Comparison of ENCODE assay signal across 7 mouse cellular contexts in genomic region chr12:24651642-24652342, GRCm38 (mm10). TPM values are rescaled to one million over a fixed set of nuclear protein-coding genes. Genes with fewer than 3 reads are reported as not detected.
DNase-seq lines count a peak whose midpoint lies in the region; ATAC-seq lines count a peak whose summit lies in the region.

No protein-coding gene starts in this region.

- DNase-seq in adrenal gland, postnatal 10 days = peak; percentile 98
- peak; percentile 96 for DNase-seq in embryonic facial prominence, embryonic 10.5 days (ENCODE audit: low spot score)
- DNase-seq in kidney, adult 11 months = peak; percentile 97
- peak; percentile 96 for DNase-seq in limb, embryonic 10.5 days (ENCODE audit: low spot score)
- DNase-seq in spleen, adult 12 weeks (ENCODE audit: low spot score) = peak; percentile 94

- peak; percentile 66 for ATAC-seq in granulocyte monocyte progenitor cell, adult 5-6 weeks (replicated peaks; ENCODE audit: poor library complexity, severe bottlenecking)
- peak; percentile 79 for ATAC-seq in midbrain, embryonic 13.5 days

- peak overlapping the region; percentile 68 for H3K4me2 ChIP-seq in midbrain, embryonic 13.5 days (replicated peaks)

- WGBS in embryonic facial prominence, embryonic 10.5 days = 1% methylated on average over 36 of the region's 36 CpGs
- under 1% methylated on average over 36 of the region's 36 CpGs for WGBS in limb, embryonic 10.5 days
- 2% methylated on average over 36 of the region's 36 CpGs for WGBS in midbrain, embryonic 13.5 days

- H3K27ac ChIP-seq in embryonic facial prominence, embryonic 10.5 days (replicated peaks) = peak overlapping the region; percentile 99
- peak overlapping the region; percentile 99 for H3K27ac ChIP-seq in limb, embryonic 10.5 days
- H3K27ac ChIP-seq in midbrain, embryonic 13.5 days = peak overlapping the region; percentile 94

- H3K4me3 ChIP-seq in embryonic facial prominence, embryonic 10.5 days = peak overlapping the region; percentile 92
- H3K4me3 ChIP-seq in limb, embryonic 10.5 days = peak overlapping the region; percentile 94
- peak overlapping the region; percentile 70 for H3K4me3 ChIP-seq in midbrain, embryonic 13.5 days (replicated peaks)

- H3K36me3 ChIP-seq in embryonic facial prominence, embryonic 10.5 days (replicated peaks) = peaks cover 36% of the 10 kb centered on the region
- peaks cover 35% of the 10 kb centered on the region for H3K36me3 ChIP-seq in limb, embryonic 10.5 days
- H3K36me3 ChIP-seq in midbrain, embryonic 13.5 days = peaks cover 24% of the 10 kb centered on the region

- peaks cover 29% of the 10 kb centered on the region for H3K4me1 ChIP-seq in embryonic facial prominence, embryonic 10.5 days
- H3K4me1 ChIP-seq in limb, embryonic 10.5 days = peaks cover 24% of the 10 kb centered on the region
- H3K4me1 ChIP-seq in midbrain, embryonic 13.5 days (replicated peaks) = peaks cover 42% of the 10 kb centered on the region

- peaks cover 12% of the 10 kb centered on the region; the same call in 1 of the 2 replicates for H3K27me3 ChIP-seq in embryonic facial prominence, embryonic 10.5 days (replicated peaks; ENCODE audit: low read depth, poor library complexity, severe bottlenecking)
- no peaks in the 10 kb centered on the region for H3K27me3 ChIP-seq in limb, embryonic 10.5 days (ENCODE audit: low read depth, poor library complexity, severe bottlenecking)
- H3K27me3 ChIP-seq in midbrain, embryonic 13.5 days = peaks cover 8% of the 10 kb centered on the region; the same call in 1 of the 2 replicates

- peak overlapping the region; percentile 88 for H3K9ac ChIP-seq in midbrain, embryonic 13.5 days (replicated peaks)

- no peaks in the 10 kb centered on the region for H3K9me3 ChIP-seq in embryonic facial prominence, embryonic 10.5 days
- no peaks in the 10 kb centered on the region for H3K9me3 ChIP-seq in limb, embryonic 10.5 days (replicated peaks)
- no peaks in the 10 kb centered on the region for H3K9me3 ChIP-seq in midbrain, embryonic 13.5 days

RNA-seq across cellular contexts. Expression of gene Klf11, which starts 0.7 kb away (rescaled TPM):
- total RNA-seq in adrenal gland, postnatal 10 days (2021) = 10 to 100 TPM; 20.5 to 21.4 TPM
- 10.3 and 10.5 TPM in 2 replicates for polyA plus RNA-seq in embryonic facial prominence, embryonic 10.5 days (2016; fragmentation: Nextera tagmentation; extraction: Ambion mirVana)
- total RNA-seq in granulocyte monocyte progenitor cell, adult 5-6 weeks (2014; fragmentation: Nextera tagmentation) = 7.1 and 13.2 TPM in 2 replicates
- 10.0 and 12.7 TPM in 2 replicates for total RNA-seq in granulocyte monocyte progenitor cell, adult 5-6 weeks (2017)
- polyA plus RNA-seq in limb, embryonic 10.5 days (2016; fragmentation: Nextera tagmentation; extraction: Ambion mirVana) = 8.4 and 9.5 TPM in 2 replicates
- 16.8 and 19.1 TPM in 2 replicates for polyA plus RNA-seq in midbrain, embryonic 13.5 days (2015; fragmentation: Nextera tagmentation; extraction: Ambion mirVana)

RNA-seq across cellular contexts. Expression of gene Cys1, which starts 29.8 kb away (rescaled TPM):
- total RNA-seq in adrenal gland, postnatal 10 days (2021) = 1 to 10 TPM; 2.7 to 4.4 TPM
- 0.16 and 0.53 TPM in 2 replicates for polyA plus RNA-seq in embryonic facial prominence, embryonic 10.5 days (2016; fragmentation: Nextera tagmentation; extraction: Ambion mirVana)
- total RNA-seq in granulocyte monocyte progenitor cell, adult 5-6 weeks (2014; fragmentation: Nextera tagmentation) = not detected in 2 replicates
- total RNA-seq in granulocyte monocyte progenitor cell, adult 5-6 weeks (2017) = not detected in 2 replicates
- 0.21 TPM in 1 of 2 replicates, not detected in the other for polyA plus RNA-seq in limb, embryonic 10.5 days (2016; fragmentation: Nextera tagmentation; extraction: Ambion mirVana)
- 0.90 and 1.0 TPM in 2 replicates for polyA plus RNA-seq in midbrain, embryonic 13.5 days (2015; fragmentation: Nextera tagmentation; extraction: Ambion mirVana)

RNA-seq across cellular contexts. Expression of gene Rrm2, which starts 56.2 kb away (rescaled TPM):
- total RNA-seq in adrenal gland, postnatal 10 days (2021) = 10 to 100 TPM; 43.7 to 50.5 TPM
- polyA plus RNA-seq in embryonic facial prominence, embryonic 10.5 days (2016; fragmentation: Nextera tagmentation; extraction: Ambion mirVana) = 640 and 704 TPM in 2 replicates
- 132 and 162 TPM in 2 replicates for total RNA-seq in granulocyte monocyte progenitor cell, adult 5-6 weeks (2014; fragmentation: Nextera tagmentation)
- 130 and 144 TPM in 2 replicates for total RNA-seq in granulocyte monocyte progenitor cell, adult 5-6 weeks (2017)
- 631 and 705 TPM in 2 replicates for polyA plus RNA-seq in limb, embryonic 10.5 days (2016; fragmentation: Nextera tagmentation; extraction: Ambion mirVana)
- polyA plus RNA-seq in midbrain, embryonic 13.5 days (2015; fragmentation: Nextera tagmentation; extraction: Ambion mirVana) = 153 and 175 TPM in 2 replicates

Comparison
In these comparisons a context has a peak if more than half of its experiments do, and no peak if none do; other contexts are left out.
1. Peak in every context shown above with its lines: DNase-seq, ATAC-seq, H3K4me3 ChIP-seq and H3K27ac ChIP-seq.